Mouse (Mus musculus) ES-E14 (cell line): ENCODE data around the gene Usp3. TPM values are rescaled to one million over a fixed set of nuclear protein-coding genes. Genes with fewer than 3 reads are reported as not detected.

Source experiments
- DNase-seq: peaks from one replicate; pipeline ENCODE4 v3.0.0-alpha.2; 2013; ENCODE audit warnings: low read depth, low spot score
- H3K27ac ChIP-seq: 2 replicates; pipeline ENCODE4 v1.5.1; 2012; ENCODE audit warnings: low read depth, mild to moderate bottlenecking, low read length, moderate library complexity, mixed read lengths; ENCODE audit not compliant: poor library complexity, insufficient read depth, severe bottlenecking
- H3K36me3 ChIP-seq: 2 replicates; pipeline ENCODE4 v1.6.1; 2012; ENCODE audit warnings: mild to moderate bottlenecking, low read length, moderate library complexity, mixed read lengths; ENCODE audit not compliant: control insufficient read depth, poor library complexity, insufficient read depth, severe bottlenecking
- H3K4me1 ChIP-seq, 2 experiments: fragments of 150-350 bp in 1 of 2; sonication (generic) in 1 of 2; 2 replicates each; pipeline ENCODE4 v1.6.1; 2012; ENCODE audit warnings: low read length in 2 of 2, mild to moderate bottlenecking in 1 of 2, mixed read lengths in 1 of 2; ENCODE audit not compliant: control insufficient read depth in 2 of 2, insufficient read depth in 2 of 2, poor library complexity in 1 of 2
- H3K4me3 ChIP-seq, 2 experiments: fragments of 150-350 bp in 1 of 2; sonication (generic) in 1 of 2; 2 replicates each; pipeline ENCODE4 v1.5.1; 2012; ENCODE audit warnings: low read length in 2 of 2, low read depth in 1 of 2, mild to moderate bottlenecking in 1 of 2, mixed read lengths in 1 of 2; ENCODE audit not compliant: insufficient read depth in 1 of 2, poor library complexity in 1 of 2, severe bottlenecking in 1 of 2
- H3K9ac ChIP-seq: 2 replicates; pipeline ENCODE4 v1.6.1; 2012; ENCODE audit warnings: low read depth, mild to moderate bottlenecking, low read length, mixed read lengths; ENCODE audit not compliant: poor library complexity, insufficient read depth, severe bottlenecking
- H3K9me3 ChIP-seq: fragments of 150-350 bp; sonication (generic); 2 replicates; pipeline ENCODE4 v1.6.1; 2012; ENCODE audit warnings: low read depth, mild to moderate bottlenecking, low read length; ENCODE audit not compliant: control insufficient read depth, insufficient read depth
- HCFC1 ChIP-seq: IDR thresholded peaks from 2 replicates; pipeline ENCODE4 v1.6.1; 2012; ENCODE audit warnings: low read length, inconsistent platforms, borderline replicate concordance; ENCODE audit not compliant: insufficient read depth
- ZC3H11A ChIP-seq: IDR thresholded peaks from 2 replicates; pipeline ENCODE4 v1.6.1; 2012; ENCODE audit warnings: low read depth, mild to moderate bottlenecking, inconsistent platforms, low read length, borderline replicate concordance
- in situ Hi-C, 2 experiments: fragments of 600-800 bp; cut with MboI; formaldehyde crosslinking; loops; one replicate each; pipeline ENCODE4 v1.15.1; 2025; ENCODE audit warnings: low sequenced_read_pairs in 2 of 2, inconsistent platforms in 1 of 2; ENCODE audit not compliant: unreplicated experiment in 2 of 2
- total RNA-seq: library from RNA; depleted of rRNA; stranded (reverse); fragments of 300-350 nt; gene quantifications from 2 replicates; pipeline ENCODE4 v1.2.3, GENCODE M21; 2012; rRNA removed

Gene Usp3
- total RNA-seq, 1 experiment = 12.4 TPM

- Histone ChIP-seq H3K9me3 (no peaks in the 10 kb centered on the region), H3K27ac (no peak overlapping the region), H3K4me1 (no peaks in the 10 kb centered on the region), H3K9ac (no peak overlapping the region), H3K36me3 (peaks cover 10% of the 10 kb centered on the region), H3K4me3 (no peak overlapping the region)
- DNase-seq = peak; percentile 28
- no peak for TF ChIP-seq HCFC1
- 0 out of 2 replicates have a peak, but pooled peaks have one; percentile 24 for TF ChIP-seq ZC3H11A
- in situ Hi-C loops = no loop called here
Observed at GRCm38 (mm10) chr9:66465087-66465486, 127.9 kb downstream of the Usp3 start.

Other genes starting within 250 kb of the Usp3 start
- gene Herc1, start 242.7 kb downstream of the Usp3 start, total RNA-seq = 39.3 and 43.3 TPM in 2 replicates
- 0.76 and 0.95 TPM in 2 replicates for gene Fbxl22, start 78.5 kb downstream of the Usp3 start, total RNA-seq
- 2.1 and 5.1 TPM in 2 replicates for gene Car12, start 120.5 kb upstream of the Usp3 start, total RNA-seq
- 1.0 and 1.1 TPM in 2 replicates for gene Aph1b, start 202.3 kb upstream of the Usp3 start, total RNA-seq
- not detected in 2 replicates for gene Gm10647, start 203.9 kb upstream of the Usp3 start, total RNA-seq
- 0.98 and 1.0 TPM in 2 replicates for gene Aph1c, start 241.6 kb upstream of the Usp3 start, total RNA-seq